Mouse (Mus musculus) heart, adult 8-10 months (tissue): ENCODE measurements around the gene Metrn. TPM values are rescaled to one million over a fixed set of nuclear protein-coding genes. Genes with fewer than 3 reads are reported as not detected.

Experiments
- microRNA-seq: library from miRNA; unstranded; fragments of <30 nt; microRNA quantifications from one replicate; pipeline ENCODE4 v1.2.0, GENCODE M21; 2022
- total RNA-seq, 4 experiments: library from RNA; stranded (reverse); gene quantifications; 2 replicates each; pipeline ENCODE4 v1.2.4; 2022

Gene Metrn
- total RNA-seq, 4 experiments from 2014 or later = 58.8 to 75.3 (median 65.7) TPM

Small RNA genes within 50 kb of the gene (microRNA-seq; reads per million reads assigned to microRNA genes)
- gene Gm25083 (not detected), gene Mir3082 (2.5 reads per million), gene Mir6966 (2.8 reads per million, percentile 1 among the genes with 10 or more reads in this experiment)

Other genes with a start within 250 kb of the Metrn start
- gene Sox8, start 226.4 kb downstream of the Metrn start, total RNA-seq = under 1 TPM; 0.24 to 0.37 (median 0.32) TPM
- gene Lmf1, start 218.1 kb downstream of the Metrn start, total RNA-seq = 10 to 100 TPM; 30.7 to 34.2 (median 33.8) TPM
- 1 to 10 TPM in 2 of 4 experiments, not detected in 2; 1.1 to 2.0 TPM for gene Gng13, start 80.0 kb downstream of the Metrn start, total RNA-seq
- 1 to 10 TPM; 1.2 to 2.1 (median 1.6) TPM for gene Chtf18, start 69.7 kb downstream of the Metrn start, total RNA-seq
- gene Rpusd1, start 69.5 kb downstream of the Metrn start, total RNA-seq = 1 to 10 TPM; 4.5 to 5.3 (median 4.6) TPM
- not detected for gene Mslnl, start 61.1 kb downstream of the Metrn start, total RNA-seq
- gene Msln, start 42.8 kb downstream of the Metrn start, total RNA-seq = 10 to 100 TPM in 3 of 4 experiments, 1 to 10 TPM in 1; 9.8 to 20.9 (median 17.6) TPM
- gene Narfl, start 23.4 kb downstream of the Metrn start, total RNA-seq = 10 to 100 TPM; 43.8 to 48.8 (median 46.6) TPM
- gene Haghl, start 11.5 kb downstream of the Metrn start, total RNA-seq = 10 to 100 TPM in 3 of 4 experiments, 1 to 10 TPM in 1; 8.5 to 18.4 (median 12.1) TPM
- under 1 TPM in 1 of 4 experiments, not detected in 3; 0.38 TPM for gene Ccdc78, start 10.6 kb downstream of the Metrn start, total RNA-seq
- 10 to 100 TPM; 40.7 to 49.9 (median 44.9) TPM for gene Fam173a, start 4.2 kb downstream of the Metrn start, total RNA-seq
- 1 to 10 TPM in 1 of 4 experiments, under 1 TPM in 1, not detected in 2; 0.72 to 1.8 TPM for gene AC134908.4, start 1.5 kb downstream of the Metrn start, total RNA-seq
- gene Fbxl16, start 11.9 kb upstream of the Metrn start, total RNA-seq = 1 to 10 TPM; 1.2 to 1.9 (median 1.5) TPM
- 10 to 100 TPM; 11.2 to 12.6 (median 12.1) TPM for gene Wdr24, start 26.5 kb upstream of the Metrn start, total RNA-seq
- gene Jmjd8, start 31.7 kb upstream of the Metrn start, total RNA-seq = 10 to 100 TPM; 34.2 to 39.6 (median 34.8) TPM
- gene Stub1, start 36.3 kb upstream of the Metrn start, total RNA-seq = 100 to 1,000 TPM; 129 to 137 (median 130) TPM
- 1 to 10 TPM in 3 of 4 experiments, under 1 TPM in 1; 0.97 to 5.1 (median 1.6) TPM for gene Rhbdl1, start 40.2 kb upstream of the Metrn start, total RNA-seq
- gene Gm20683, start 44.6 kb upstream of the Metrn start, total RNA-seq = 1 to 10 TPM; 2.2 to 4.4 (median 3.8) TPM
- gene Rhot2, start 47.7 kb upstream of the Metrn start, total RNA-seq = 100 to 1,000 TPM; 128 to 153 (median 135) TPM
- gene Wdr90, start 64.4 kb upstream of the Metrn start, total RNA-seq = 1 to 10 TPM; 1.4 to 2.1 (median 1.6) TPM
- gene Mcrip2, start 71.6 kb upstream of the Metrn start, total RNA-seq = 100 to 1,000 TPM; 211 to 282 (median 267) TPM
- 10 to 100 TPM; 13.6 to 16.8 (median 14.5) TPM for gene Mettl26, start 77.9 kb upstream of the Metrn start, total RNA-seq
- under 1 TPM; 0.44 to 0.57 (median 0.51) TPM for gene Wfikkn1, start 83.7 kb upstream of the Metrn start, total RNA-seq
- gene Rab40c, start 122.6 kb upstream of the Metrn start, total RNA-seq = 10 to 100 TPM; 17.3 to 20.1 (median 17.7) TPM
- 10 to 100 TPM; 37.3 to 48.3 (median 47.8) TPM for gene Pigq, start 147.8 kb upstream of the Metrn start, total RNA-seq
- gene Nhlrc4, start 147.8 kb upstream of the Metrn start, total RNA-seq = under 1 TPM in 1 of 4 experiments, not detected in 3; 0.41 TPM
- gene A930017K11Rik, start 155.4 kb upstream of the Metrn start, total RNA-seq = under 1 TPM; 0.24 to 0.85 (median 0.36) TPM
- 1 to 10 TPM; 5.4 to 8.1 (median 6.8) TPM for gene Capn15, start 188.7 kb upstream of the Metrn start, total RNA-seq